Comparison of ENCODE assay signal across 8 mouse cellular contexts in genomic region chr9:7872775-7873439, GRCm38 (mm10). TPM values are rescaled to one million over a fixed set of nuclear protein-coding genes. Genes with fewer than 3 reads are reported as not detected.
DNase-seq lines count a peak whose midpoint lies in the region; ATAC-seq and TF ChIP-seq lines count a peak whose summit lies in the region.

Gene Birc3, minus strand, starts transcription at chr9:7873186.

- no peaks in the 10 kb centered on the region for H3K27me3 ChIP-seq in CH12.LX (replicated peaks)
- H3K27me3 ChIP-seq in forebrain, embryonic 12.5 days: no peaks in the 10 kb centered on the region

- TF ChIP-seq EP300 in CH12.LX (IDR thresholded peaks at IDR 0.05; ENCODE audit: low read length): peak; percentile 85

- H3K4me3 ChIP-seq in CH12.LX (replicated peaks in 1 of 3; ENCODE audit: low read depth in 2 of 3, low read length in 2 of 3, poor library complexity in 1 of 3): peak within 1 kb of the TSS; percentile 63 to 90 (median 65)
- peak within 1 kb of the TSS; percentile 47 for H3K4me3 ChIP-seq in forebrain, embryonic 12.5 days (replicated peaks)

- WGBS in forebrain, embryonic 12.5 days: 8% methylated on average over 26 of the region's 26 CpGs

- DNase-seq in CH12.LX (ENCODE audit: extremely low read depth): peak; percentile 97
- DNase-seq in adrenal gland, postnatal 4 days (ENCODE audit: low spot score in 2 of 2): peak; percentile 21 to 45
- DNase-seq in heart, postnatal 14 days: peak; percentile 72 to 76
- peak; percentile 70 to 82 for DNase-seq in kidney, postnatal 4 days
- peak; percentile 82 for DNase-seq in lung, postnatal 10 days
- DNase-seq in ovary, postnatal 10 days (ENCODE audit: low spot score): peak; percentile 36
- peak; percentile 67 to 69 for DNase-seq in urinary bladder, adult 18-20 months (ENCODE audit: low spot score in 2 of 2)

- H3K27ac ChIP-seq in CH12.LX (ENCODE audit: insufficient read depth, low read depth): peak within 1 kb of the TSS; percentile 98
- H3K27ac ChIP-seq in forebrain, embryonic 12.5 days: no peak within 1 kb of the TSS

- peak; percentile 70 for ATAC-seq in forebrain, embryonic 12.5 days (ENCODE audit: low FRiP score)

- peak in 1 of 2 experiments; percentile 12; a peak in 1 of 4 replicates for TF ChIP-seq CTCF in CH12.LX (conservative IDR thresholded peaks at IDR 0.05 in 1 of 2, IDR thresholded peaks at IDR 0.05 in 1 of 2; ENCODE audit: low read depth in 2 of 2, low read length in 2 of 2)

- peaks cover 13 to 36% of the 10 kb centered on the region in 2 experiments; a peak in 3 of 4 replicates for H3K4me1 ChIP-seq in CH12.LX (ENCODE audit: control insufficient read depth in 1 of 2, insufficient read depth in 2 of 2)
- peaks cover 9% of the 10 kb centered on the region for H3K4me1 ChIP-seq in forebrain, embryonic 12.5 days

- peak within 1 kb of the TSS; percentile 97 for H3K9ac ChIP-seq in CH12.LX (ENCODE audit: insufficient read depth, low read depth)
- H3K9ac ChIP-seq in forebrain, embryonic 12.5 days: peak within 1 kb of the TSS; percentile 62

- dilution Hi-C loops in CH12.LX (cut with MboI; ENCODE audit: extremely low pct_ligation_motif_present, extremely low pct_unique_long_range_greater_than_20kb, low sequenced_read_pairs): no loop called here

- no peak; the same call in 1 of the 2 replicates for TF ChIP-seq RAD21 in CH12.LX (IDR thresholded peaks at IDR 0.05; ENCODE audit: low read depth, low read length)

- peak within 1 kb of the TSS; percentile 85; the same call in 1 of the 2 replicates for H3K4me2 ChIP-seq in CH12.LX (ENCODE audit: insufficient read depth, low read depth, poor library complexity, severe bottlenecking)
- peak within 1 kb of the TSS; percentile 91 for H3K4me2 ChIP-seq in forebrain, embryonic 12.5 days

- H3K9me3 ChIP-seq in CH12.LX (replicated peaks; ENCODE audit: low read length): peaks cover 26% of the 10 kb centered on the region
- no peaks in the 10 kb centered on the region for H3K9me3 ChIP-seq in forebrain, embryonic 12.5 days

- in situ Hi-C loops in CH12.LX (cut with MboI; ENCODE audit: low pct_ligation_motif_present, low pct_unique_long_range_greater_than_20kb, low sequenced_read_pairs): loop anchor here (10.0 to 25.0 kb wide), 2 partner anchors 148 to 661 kb away; no protein-coding TSS in a partner anchor

- intact Hi-C loops in heart, postnatal 14 days (cut with DNase I): loop anchor here (5.0 kb wide), 1 partner anchor 36 kb away; the partner anchor contains the start of gene Birc2

- peaks cover 17 to 29% of the 10 kb centered on the region in 2 experiments for H3K36me3 ChIP-seq in CH12.LX (replicated peaks in 1 of 2; ENCODE audit: control insufficient read depth in 1 of 2, insufficient read depth in 1 of 2, low read length in 1 of 2)
- H3K36me3 ChIP-seq in forebrain, embryonic 12.5 days (replicated peaks): no peaks in the 10 kb centered on the region

- peaks cover 25% of the 10 kb centered on the region for H3K79me2 ChIP-seq in CH12.LX (replicated peaks; ENCODE audit: control insufficient read depth, extremely low read depth, insufficient read depth, poor library complexity, severe bottlenecking)

- TF ChIP-seq POLR2A in CH12.LX (IDR thresholded peaks at IDR 0.05; ENCODE audit: low read depth, low read length): peak; percentile 75

TF ChIP-seq in CH12.LX, 34 proteins besides CTCF, POLR2A, EP300 and RAD21:
- TF ChIP-seq HCFC1 (IDR thresholded peaks at IDR 0.05; ENCODE audit: low read depth, low read length): peak; percentile 56
- peak; percentile 47 for TF ChIP-seq NELFE (IDR thresholded peaks at IDR 0.05; ENCODE audit: low read depth, low read length)
- peak; percentile 94 for TF ChIP-seq TCF12 (IDR thresholded peaks at IDR 0.05; ENCODE audit: low read depth, low read length)
- TF ChIP-seq ZMIZ1 (IDR thresholded peaks at IDR 0.05; ENCODE audit: low read depth, low read length): peak; percentile 90
- TF ChIP-seq CHD2 (IDR thresholded peaks at IDR 0.05; ENCODE audit: low read length): peak; percentile 81
- TF ChIP-seq PAX5 (IDR thresholded peaks at IDR 0.05; ENCODE audit: low read length): no peak
- no peak for TF ChIP-seq ZKSCAN1 (IDR thresholded peaks at IDR 0.05; ENCODE audit: borderline replicate concordance, low read depth, low read length)
- TF ChIP-seq ZNF384 (IDR thresholded peaks at IDR 0.05; ENCODE audit: low read depth, low read length): peak; percentile 84
- no peak for TF ChIP-seq E2F4 (IDR thresholded peaks at IDR 0.05; ENCODE audit: insufficient replicate concordance, low read depth, low read length)
- TF ChIP-seq MAX (IDR thresholded peaks at IDR 0.05; ENCODE audit: low read length): peak; percentile 86
- peak; percentile 13; the same call in 1 of the 2 replicates for TF ChIP-seq NRF1 (IDR thresholded peaks at IDR 0.05; ENCODE audit: low read depth, low read length)
- TF ChIP-seq UBTF (IDR thresholded peaks at IDR 0.05; ENCODE audit: low read depth, low read length): no peak; the same call in 1 of the 2 replicates
- peak; percentile 74; the same call in 1 of the 2 replicates for TF ChIP-seq MXI1 (IDR thresholded peaks at IDR 0.05; ENCODE audit: low read depth, low read length)
- TF ChIP-seq BHLHE40 (IDR thresholded peaks at IDR 0.05; ENCODE audit: low read depth, low read length): peak; percentile 97
- peak; percentile 79 for TF ChIP-seq IRF4 (IDR thresholded peaks at IDR 0.05; ENCODE audit: low read depth, low read length)
- 0 out of 2 replicates have a peak, but pooled peaks have one; percentile 67 for TF ChIP-seq KAT2A (IDR thresholded peaks at IDR 0.05; ENCODE audit: insufficient replicate concordance, low read length)
- no peak for TF ChIP-seq ZC3H11A (IDR thresholded peaks at IDR 0.05; ENCODE audit: low read depth, low read length)
- TF ChIP-seq JUN (IDR thresholded peaks at IDR 0.05; ENCODE audit: insufficient read depth, low read depth, low read length): peak; percentile 21; the same call in 1 of the 2 replicates
- TF ChIP-seq ETS1 (conservative IDR thresholded peaks at IDR 0.05; ENCODE audit: low read depth, low read length): peak; percentile 97
- peak; percentile 68 for TF ChIP-seq JUND (conservative IDR thresholded peaks at IDR 0.05; ENCODE audit: low read depth, low read length)
- TF ChIP-seq MEF2A (IDR thresholded peaks at IDR 0.05; ENCODE audit: borderline replicate concordance, low read depth, low read length): peak; percentile 91
- no peak for TF ChIP-seq USF1 (IDR thresholded peaks at IDR 0.05; ENCODE audit: low read depth, low read length)
- peak; percentile 86 for TF ChIP-seq MYC (IDR thresholded peaks at IDR 0.05; ENCODE audit: low read depth, low read length)
- TF ChIP-seq CHD1 (IDR thresholded peaks at IDR 0.05; ENCODE audit: low read depth, low read length): no peak; the same call in 1 of the 2 replicates
- peak; percentile 89 for TF ChIP-seq SIN3A (IDR thresholded peaks at IDR 0.05; ENCODE audit: low read length)
- TF ChIP-seq MAFK (IDR thresholded peaks at IDR 0.05; ENCODE audit: insufficient replicate concordance, low read length): peak; percentile 69; the same call in 1 of the 2 replicates
- TF ChIP-seq SMC3 (IDR thresholded peaks at IDR 0.05; ENCODE audit: low read depth, low read length): peak; percentile 22; the same call in 1 of the 2 replicates
- peak; percentile 75 for TF ChIP-seq MAZ (IDR thresholded peaks at IDR 0.05; ENCODE audit: low read depth, low read length)
- TF ChIP-seq TBP (conservative IDR thresholded peaks at IDR 0.05; ENCODE audit: low read depth, low read length): peak; percentile 70
- TF ChIP-seq POLR2AphosphoS2 (IDR thresholded peaks at IDR 0.05; ENCODE audit: low read depth, low read length): no peak; the same call in 1 of the 2 replicates
- no peak for TF ChIP-seq USF2 (conservative IDR thresholded peaks at IDR 0.05; ENCODE audit: low read depth, low read length)
- no peak; the same call in 1 of the 2 replicates for TF ChIP-seq RCOR1 (conservative IDR thresholded peaks at IDR 0.05; ENCODE audit: low read depth, low read length)
- TF ChIP-seq ELF1 (IDR thresholded peaks at IDR 0.05; ENCODE audit: low read depth, low read length): peak; percentile 93
- TF ChIP-seq GABPA (IDR thresholded peaks at IDR 0.05; ENCODE audit: insufficient replicate concordance, low read depth, low read length): no peak

RNA-seq across cellular contexts. Expression of gene Birc3, which starts in this region (rescaled TPM):
- total RNA-seq in CH12.LX (2012; rRNA removed): 51.1 and 67.9 TPM in 2 replicates
- total RNA-seq in CH12.LX (2014; rRNA removed): 75.6 and 80.0 TPM in 2 replicates
- 67.8 and 73.2 TPM in 2 replicates for polyA plus RNA-seq in CH12.LX (2012; ENCODE audit: insufficient read length, low read depth)
- 10 to 100 TPM; 31.1 to 33.3 TPM for total RNA-seq in adrenal gland, postnatal 4 days (2021)
- 1.9 and 3.7 TPM in 2 replicates for polyA plus RNA-seq in forebrain, embryonic 12.5 days (2016; fragmentation: Nextera tagmentation; extraction: Ambion mirVana)
- 10 to 100 TPM in 1 of 2 experiments, 1 to 10 TPM in 1; 8.9 to 10.3 TPM for total RNA-seq in heart, postnatal 14 days (2021)

Comparison
In these comparisons a context has a peak if more than half of its experiments do, and no peak if none do; other contexts are left out.
1. RNA of gene Birc3 (polyA plus RNA-seq): 67.8 to 73.2 TPM in CH12.LX; 1.9 to 3.7 TPM in forebrain, embryonic 12.5 days; every median in the first group is over 10 times any median in the second.
2. DNase-seq: peak in every context shown above with its lines; median percentile 97 in CH12.LX; 82 in lung, postnatal 10 days; 76 in kidney, postnatal 4 days; 74 in heart, postnatal 14 days; 68 in urinary bladder, adult 18-20 months; 36 in ovary, postnatal 10 days; 33 in adrenal gland, postnatal 4 days.